Mouse (Mus musculus): Measurements from ENCODE around the gene Shc2. TPM values are rescaled to one million over a fixed set of nuclear protein-coding genes. Genes with fewer than 3 reads are reported as not detected.
A peak's percentile ranks its signal among the peaks of the same experiment; 100 is the strongest.

Gene Shc2
- polyA plus RNA-seq, 1 experiment from 2014 or later = 16.0 TPM

DNA sequence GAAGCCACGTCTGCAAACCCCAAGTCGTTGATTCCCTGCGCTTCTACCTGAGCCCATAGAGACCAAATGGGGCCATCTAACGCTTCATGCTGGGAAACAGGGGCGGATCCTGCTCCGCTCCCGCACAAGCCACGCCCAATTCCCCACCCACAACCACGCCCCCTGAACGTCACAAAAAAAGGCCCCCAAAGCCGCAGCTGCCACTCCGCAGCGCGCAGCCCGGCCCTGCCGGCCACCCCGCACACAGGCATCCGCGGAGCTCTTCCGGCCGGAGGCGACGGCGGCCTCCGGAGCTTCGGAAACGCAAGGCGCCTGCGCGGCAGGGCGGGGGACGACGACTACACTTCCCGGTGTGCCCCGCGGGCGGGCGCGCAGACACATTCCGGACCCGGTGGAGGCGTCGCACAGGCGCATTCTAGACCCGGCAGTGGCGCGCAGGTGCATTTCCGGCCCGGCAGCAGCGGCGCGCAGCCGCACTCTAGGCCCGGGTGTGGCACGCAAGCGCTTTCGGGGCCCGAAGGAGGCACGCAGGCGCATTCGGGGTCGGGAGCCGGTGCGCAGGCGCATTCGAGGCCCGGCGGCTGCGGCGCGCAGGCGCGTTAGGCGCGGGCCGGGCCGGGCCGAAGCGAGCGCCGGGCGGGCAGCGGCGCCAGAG, 44.0 kb upstream of the Shc2 start, which contains the start of gene Cdc34:
Cdc34 (plus strand) TSS at position 605 of the 655 bp plus-strand sequence.
- peak within 1 kb of the TSS; percentile 74 for H3K9ac ChIP-seq (replicated peaks; ENCODE audit: low read depth, low read length)
- H3K36me3 ChIP-seq (ENCODE audit: control insufficient read depth, insufficient read depth) = peaks cover 10% of the 10 kb centered on the region
- no peaks in the 10 kb centered on the region for H3K9me3 ChIP-seq (ENCODE audit: control insufficient read depth, low read length)
- H3K4me3 ChIP-seq (replicated peaks; ENCODE audit: low read length) = peak within 1 kb of the TSS; percentile 86
- peak within 1 kb of the TSS; percentile 91 for H3K4me2 ChIP-seq (ENCODE audit: low read length)
- peaks cover 20% of the 10 kb centered on the region for H3K4me1 ChIP-seq (replicated peaks; ENCODE audit: control insufficient read depth, insufficient read depth, low read length)
- ATAC-seq = peak; percentile 96
- WGBS = under 1% methylated on average over 80 of the region's 84 CpGs
- H3K27me3 ChIP-seq (replicated peaks; ENCODE audit: control insufficient read depth, insufficient read depth, low read length) = no peaks in the 10 kb centered on the region
- peak within 1 kb of the TSS; percentile 90 for H3K27ac ChIP-seq (ENCODE audit: low read length)

GRCm38 (mm10) chr10:79680606-79681495, 43.1 kb upstream of the Shc2 start:
- Histone ChIP-seq H3K27ac (ENCODE audit: low read length) (peak overlapping the region; percentile 90), H3K27me3 (replicated peaks; ENCODE audit: control insufficient read depth, insufficient read depth, low read length) (no peaks in the 10 kb centered on the region), H3K9ac (replicated peaks; ENCODE audit: low read depth, low read length) (peak overlapping the region; percentile 57), H3K36me3 (ENCODE audit: control insufficient read depth, insufficient read depth) (peaks cover 5% of the 10 kb centered on the region), H3K9me3 (ENCODE audit: control insufficient read depth, low read length) (no peaks in the 10 kb centered on the region), H3K4me2 (ENCODE audit: low read length) (peak overlapping the region; percentile 53), H3K4me1 (replicated peaks; ENCODE audit: control insufficient read depth, insufficient read depth, low read length) (peaks cover 20% of the 10 kb centered on the region), H3K4me3 (replicated peaks; ENCODE audit: low read length) (peak overlapping the region; percentile 86)
- 43% methylated on average over 11 of the region's 11 CpGs for WGBS
- ATAC-seq = peak; percentile 3; the same call in 1 of the 2 replicates

GRCm38 (mm10) chr10:79675346-79676035, 37.8 kb upstream of the Shc2 start:
- Histone ChIP-seq H3K27ac (ENCODE audit: low read length) (no peak overlapping the region), H3K27me3 (replicated peaks; ENCODE audit: control insufficient read depth, insufficient read depth, low read length) (no peaks in the 10 kb centered on the region), H3K9ac (replicated peaks; ENCODE audit: low read depth, low read length) (no peak overlapping the region), H3K36me3 (ENCODE audit: control insufficient read depth, insufficient read depth) (peaks cover 3% of the 10 kb centered on the region), H3K4me1 (replicated peaks; ENCODE audit: control insufficient read depth, insufficient read depth, low read length) (peaks cover 7% of the 10 kb centered on the region), H3K4me2 (ENCODE audit: low read length) (no peak overlapping the region), H3K9me3 (ENCODE audit: control insufficient read depth, low read length) (no peaks in the 10 kb centered on the region), H3K4me3 (replicated peaks; ENCODE audit: low read length) (no peak overlapping the region)
- ATAC-seq = no peak
- 61% methylated on average over 44 of the region's 44 CpGs for WGBS

DNA sequence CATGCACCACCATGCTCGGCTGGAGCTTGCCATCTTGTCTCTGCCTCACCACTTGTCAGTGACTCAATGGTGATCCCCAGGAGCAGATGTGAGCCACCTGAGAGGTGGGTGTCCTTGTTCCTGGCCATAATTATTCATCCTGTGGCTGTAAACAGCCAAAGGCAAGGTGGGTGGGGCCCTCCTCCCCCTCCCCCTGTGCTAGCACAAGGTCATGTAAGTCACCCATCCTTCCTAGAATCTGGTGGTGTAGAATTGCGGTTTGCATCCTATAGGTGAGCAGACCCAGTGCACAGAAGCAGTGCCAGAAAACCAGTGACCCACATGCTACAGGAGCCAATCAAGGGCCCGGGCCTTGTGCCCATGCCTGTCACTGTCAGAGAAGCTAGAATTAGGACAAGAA, 35.3 kb upstream of the Shc2 start:
- peaks cover 3% of the 10 kb centered on the region for H3K36me3 ChIP-seq (ENCODE audit: control insufficient read depth, insufficient read depth)
- H3K4me3 ChIP-seq (replicated peaks; ENCODE audit: low read length) = no peak overlapping the region
- WGBS = 93% methylated on average over 3 of the region's 3 CpGs
- no peaks in the 10 kb centered on the region for H3K9me3 ChIP-seq (ENCODE audit: control insufficient read depth, low read length)
- no peak overlapping the region for H3K27ac ChIP-seq (ENCODE audit: low read length)
- H3K27me3 ChIP-seq (replicated peaks; ENCODE audit: control insufficient read depth, insufficient read depth, low read length) = no peaks in the 10 kb centered on the region
- peaks cover 16% of the 10 kb centered on the region for H3K4me1 ChIP-seq (replicated peaks; ENCODE audit: control insufficient read depth, insufficient read depth, low read length)
- ATAC-seq = no peak
- H3K4me2 ChIP-seq (ENCODE audit: low read length) = no peak overlapping the region
- no peak overlapping the region for H3K9ac ChIP-seq (replicated peaks; ENCODE audit: low read depth, low read length)

GRCm38 (mm10) chr10:79672088-79672455, 34.4 kb upstream of the Shc2 start:
- H3K4me1 ChIP-seq (replicated peaks; ENCODE audit: control insufficient read depth, insufficient read depth, low read length) = peaks cover 19% of the 10 kb centered on the region
- WGBS = 72% methylated on average over 3 of the region's 3 CpGs
- no peak overlapping the region for H3K4me3 ChIP-seq (replicated peaks; ENCODE audit: low read length)
- H3K9ac ChIP-seq (replicated peaks; ENCODE audit: low read depth, low read length) = no peak overlapping the region
- H3K9me3 ChIP-seq (ENCODE audit: control insufficient read depth, low read length) = no peaks in the 10 kb centered on the region
- peaks cover 3% of the 10 kb centered on the region for H3K36me3 ChIP-seq (ENCODE audit: control insufficient read depth, insufficient read depth)
- H3K4me2 ChIP-seq (ENCODE audit: low read length) = no peak overlapping the region
- no peaks in the 10 kb centered on the region for H3K27me3 ChIP-seq (replicated peaks; ENCODE audit: control insufficient read depth, insufficient read depth, low read length)
- ATAC-seq = no peak
- H3K27ac ChIP-seq (ENCODE audit: low read length) = no peak overlapping the region

- no peak for ATAC-seq
- H3K27ac ChIP-seq (ENCODE audit: low read length) = no peak overlapping the region
- no peak overlapping the region for H3K4me2 ChIP-seq (ENCODE audit: low read length)
- WGBS = 81% methylated on average over 6 of the region's 6 CpGs
- H3K4me3 ChIP-seq (replicated peaks; ENCODE audit: low read length) = no peak overlapping the region
- peaks cover 19% of the 10 kb centered on the region for H3K4me1 ChIP-seq (replicated peaks; ENCODE audit: control insufficient read depth, insufficient read depth, low read length)
- no peaks in the 10 kb centered on the region for H3K27me3 ChIP-seq (replicated peaks; ENCODE audit: control insufficient read depth, insufficient read depth, low read length)
- peaks cover 3% of the 10 kb centered on the region for H3K36me3 ChIP-seq (ENCODE audit: control insufficient read depth, insufficient read depth)
- no peak overlapping the region for H3K9ac ChIP-seq (replicated peaks; ENCODE audit: low read depth, low read length)
- H3K9me3 ChIP-seq (ENCODE audit: control insufficient read depth, low read length) = no peaks in the 10 kb centered on the region
Observed at GRCm38 (mm10) chr10:79671396-79672087, 33.8 kb upstream of the Shc2 start.

- Histone ChIP-seq H3K4me2 (ENCODE audit: low read length) (peak overlapping the region; percentile 85), H3K27me3 (replicated peaks; ENCODE audit: control insufficient read depth, insufficient read depth, low read length) (no peaks in the 10 kb centered on the region), H3K27ac (ENCODE audit: low read length) (peak overlapping the region; percentile 96; the same call in 1 of the 2 replicates), H3K4me3 (replicated peaks; ENCODE audit: low read length) (peak overlapping the region; percentile 85), H3K36me3 (ENCODE audit: control insufficient read depth, insufficient read depth) (no peaks in the 10 kb centered on the region), H3K9ac (replicated peaks; ENCODE audit: low read depth, low read length) (peak overlapping the region; percentile 89), H3K4me1 (replicated peaks; ENCODE audit: control insufficient read depth, insufficient read depth, low read length) (peaks cover 19% of the 10 kb centered on the region), H3K9me3 (ENCODE audit: control insufficient read depth, low read length) (no peaks in the 10 kb centered on the region)
- WGBS = 36% methylated on average over 15 of the region's 15 CpGs
- peak; percentile 14 for ATAC-seq
Observed at GRCm38 (mm10) chr10:79670071-79670888, 32.6 kb upstream of the Shc2 start.

DNA sequence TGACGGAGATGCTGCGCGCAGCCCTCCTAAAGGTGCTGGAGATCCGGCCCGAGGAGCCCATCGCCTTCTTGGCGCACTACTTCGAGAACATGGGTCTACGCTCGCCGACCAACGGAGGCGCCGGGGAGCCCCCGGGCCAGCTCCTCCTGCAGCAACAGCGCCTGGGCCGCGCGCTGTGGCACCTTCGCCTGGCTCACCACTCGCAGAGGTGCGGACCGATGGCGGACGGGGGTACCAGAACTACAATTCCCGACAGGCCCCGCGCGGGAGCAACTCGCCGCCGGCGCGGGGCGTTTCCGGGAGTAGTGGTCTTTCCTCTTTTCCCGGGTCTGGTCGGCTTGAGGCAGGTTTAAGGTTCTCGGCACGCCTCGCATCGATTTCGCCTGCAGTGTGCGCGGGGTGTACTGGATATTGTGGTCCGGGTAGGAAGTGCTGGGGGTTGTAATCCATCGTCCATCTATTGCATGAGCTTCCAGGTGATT, 31.9 kb upstream of the Shc2 start:
- H3K9me3 ChIP-seq (ENCODE audit: control insufficient read depth, low read length) = no peaks in the 10 kb centered on the region
- H3K9ac ChIP-seq (replicated peaks; ENCODE audit: low read depth, low read length) = peak overlapping the region; percentile 89
- ATAC-seq = peak; percentile 70
- WGBS = under 1% methylated on average over 47 of the region's 47 CpGs
- no peaks in the 10 kb centered on the region for H3K36me3 ChIP-seq (ENCODE audit: control insufficient read depth, insufficient read depth)
- H3K4me3 ChIP-seq (replicated peaks; ENCODE audit: low read length) = peak overlapping the region; percentile 85
- peak overlapping the region; percentile 96 for H3K27ac ChIP-seq (ENCODE audit: low read length)
- H3K27me3 ChIP-seq (replicated peaks; ENCODE audit: control insufficient read depth, insufficient read depth, low read length) = no peaks in the 10 kb centered on the region
- peaks cover 19% of the 10 kb centered on the region for H3K4me1 ChIP-seq (replicated peaks; ENCODE audit: control insufficient read depth, insufficient read depth, low read length)
- H3K4me2 ChIP-seq (ENCODE audit: low read length) = peak overlapping the region; percentile 85

Data from forebrain, embryonic 16.5 days (tissue).